Mouse (Mus musculus): ENCODE measurements at regions not wholly inside any gene's neighbourhood (a gene's known extent, or its start where the extent isn't known, plus 50 kb on each side); places are given as distances from the start of the nearest gene placed in this dataset.

DNA sequence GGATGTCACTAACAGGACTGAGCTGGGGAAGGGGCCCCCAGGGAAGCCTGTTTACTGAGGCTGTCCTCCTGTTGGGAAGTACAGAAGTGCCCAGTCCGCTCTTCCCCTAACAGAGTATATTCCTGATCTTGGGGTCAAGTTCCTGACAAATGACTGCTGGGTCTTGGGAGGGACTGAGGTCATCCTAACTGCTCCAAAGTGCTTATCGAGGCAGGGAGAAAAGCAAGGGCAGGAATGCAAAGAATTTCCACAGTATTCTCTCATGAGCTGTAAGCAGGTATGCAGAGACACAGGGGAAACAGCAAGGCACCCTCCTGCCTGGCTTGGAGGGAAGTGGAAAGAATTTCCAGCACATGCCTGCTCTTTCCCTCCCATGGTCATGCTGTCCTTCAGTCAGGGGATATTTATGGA is 107.9 kb downstream of the Oma1 start:
- H3K9me3 ChIP-seq (ENCODE audit: control insufficient read depth, low read length): no peaks in the 10 kb centered on the region
- no peak overlapping the region for H3K9ac ChIP-seq (ENCODE audit: low read length)
- no peak overlapping the region for H3K4me3 ChIP-seq (ENCODE audit: low read depth, low read length)
- H3K4me2 ChIP-seq (replicated peaks; ENCODE audit: low read depth): no peak overlapping the region
- H3K27me3 ChIP-seq (ENCODE audit: control insufficient read depth, insufficient read depth, low read length): no peaks in the 10 kb centered on the region
- TF ChIP-seq EP300 (optimal IDR thresholded peaks at IDR 0.05) (no peak), CTCF (IDR thresholded peaks at IDR 0.05; ENCODE audit: low read depth) (no peak)
- H3K4me1 ChIP-seq (replicated peaks; ENCODE audit: control insufficient read depth, insufficient read depth): no peaks in the 10 kb centered on the region
- no peak for ATAC-seq (ENCODE audit: low FRiP score, low TSS enrichment)
- no peak overlapping the region for H3K27ac ChIP-seq (replicated peaks)
- DNase-seq (ENCODE audit: low spot score): no peak
- no peaks in the 10 kb centered on the region for H3K36me3 ChIP-seq (ENCODE audit: control insufficient read depth, insufficient read depth, low read length)
- whole genome bisulfite sequencing: 10% methylated on average over 2 of the region's 2 CpGs

DNA sequence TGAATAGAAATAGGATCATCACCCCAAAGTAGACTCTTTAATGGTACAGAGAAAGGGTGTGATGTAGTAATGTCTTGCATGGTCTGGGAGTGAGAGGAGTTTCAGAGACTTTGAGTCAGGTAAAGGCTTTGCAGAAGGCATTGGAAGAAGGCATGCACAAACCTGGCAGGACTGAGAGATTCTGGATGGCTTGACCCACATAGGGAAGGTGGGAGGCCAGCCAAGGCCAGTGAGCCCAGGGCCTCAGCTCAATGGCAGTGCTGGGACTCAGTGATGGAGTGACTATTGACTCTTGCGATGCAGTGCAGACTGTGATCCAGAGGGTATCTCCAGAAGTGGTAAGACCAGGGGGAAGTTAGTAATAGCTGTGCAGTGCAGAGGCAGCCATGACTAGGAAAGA is 127.8 kb downstream of the Oma1 start:
- WGBS: 89% methylated on average over 1 of the region's 1 CpGs
- Histone ChIP-seq H3K27ac (replicated peaks) (no peak overlapping the region), H3K9ac (ENCODE audit: low read length) (no peak overlapping the region), H3K4me2 (replicated peaks; ENCODE audit: low read depth) (no peak overlapping the region), H3K27me3 (ENCODE audit: control insufficient read depth, insufficient read depth, low read length) (no peaks in the 10 kb centered on the region), H3K4me1 (replicated peaks; ENCODE audit: control insufficient read depth, insufficient read depth) (no peaks in the 10 kb centered on the region), H3K4me3 (ENCODE audit: low read depth, low read length) (no peak overlapping the region), H3K36me3 (ENCODE audit: control insufficient read depth, insufficient read depth, low read length) (no peaks in the 10 kb centered on the region), H3K9me3 (ENCODE audit: control insufficient read depth, low read length) (no peaks in the 10 kb centered on the region)
- no peak for DNase-seq (ENCODE audit: low spot score)
- ATAC-seq (ENCODE audit: low FRiP score, low TSS enrichment): no peak
- no peak for TF ChIP-seq CTCF (IDR thresholded peaks at IDR 0.05; ENCODE audit: low read depth)
- TF ChIP-seq EP300 (optimal IDR thresholded peaks at IDR 0.05): no peak

- Histone ChIP-seq H3K9ac (ENCODE audit: low read length) (no peak overlapping the region), H3K9me3 (ENCODE audit: control insufficient read depth, low read length) (no peaks in the 10 kb centered on the region), H3K27ac (replicated peaks) (no peak overlapping the region), H3K27me3 (ENCODE audit: control insufficient read depth, insufficient read depth, low read length) (no peaks in the 10 kb centered on the region), H3K4me3 (ENCODE audit: low read depth, low read length) (no peak overlapping the region), H3K36me3 (ENCODE audit: control insufficient read depth, insufficient read depth, low read length) (no peaks in the 10 kb centered on the region), H3K4me1 (replicated peaks; ENCODE audit: control insufficient read depth, insufficient read depth) (no peaks in the 10 kb centered on the region), H3K4me2 (replicated peaks; ENCODE audit: low read depth) (no peak overlapping the region)
- TF ChIP-seq CTCF (IDR thresholded peaks at IDR 0.05; ENCODE audit: low read depth) (no peak), EP300 (optimal IDR thresholded peaks at IDR 0.05) (no peak)
- DNase-seq (ENCODE audit: low spot score): no peak
- no peak for ATAC-seq (ENCODE audit: low FRiP score, low TSS enrichment)
- WGBS: 89% methylated on average over 11 of the region's 11 CpGs
Observed at GRCm38 (mm10) chr4:103441955-103442354, 128.3 kb downstream of the Oma1 start.

DNA sequence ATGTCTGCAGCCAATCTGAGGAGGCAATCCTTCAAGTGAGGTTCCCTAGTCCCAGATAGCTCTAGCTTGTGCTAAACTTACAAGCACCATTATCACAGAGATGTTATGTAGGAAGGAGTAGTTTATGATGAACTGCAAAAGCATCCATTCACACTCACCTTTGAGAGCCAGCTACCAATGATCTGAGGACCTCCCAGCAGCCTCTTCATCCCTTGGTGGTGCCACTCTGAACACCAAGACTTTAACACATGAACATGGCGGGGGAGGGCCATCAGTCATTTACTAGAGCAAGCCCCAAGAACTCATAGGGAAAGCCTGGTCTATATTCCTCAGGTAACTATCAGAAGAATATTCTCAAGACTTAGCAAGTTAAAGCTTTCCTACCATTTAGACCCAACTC is 135.7 kb downstream of the Oma1 start:
- Histone ChIP-seq H3K4me1 (replicated peaks; ENCODE audit: control insufficient read depth, insufficient read depth) (no peaks in the 10 kb centered on the region), H3K36me3 (ENCODE audit: control insufficient read depth, insufficient read depth, low read length) (no peaks in the 10 kb centered on the region), H3K27ac (replicated peaks) (no peak overlapping the region), H3K9ac (ENCODE audit: low read length) (no peak overlapping the region), H3K4me3 (ENCODE audit: low read depth, low read length) (no peak overlapping the region), H3K4me2 (replicated peaks; ENCODE audit: low read depth) (no peak overlapping the region), H3K27me3 (ENCODE audit: control insufficient read depth, insufficient read depth, low read length) (no peaks in the 10 kb centered on the region), H3K9me3 (ENCODE audit: control insufficient read depth, low read length) (no peaks in the 10 kb centered on the region)
- 85% methylated on average over 1 of the region's 1 CpGs for WGBS
- TF ChIP-seq EP300 (optimal IDR thresholded peaks at IDR 0.05) (no peak), CTCF (IDR thresholded peaks at IDR 0.05; ENCODE audit: low read depth) (no peak)
- ATAC-seq (ENCODE audit: low FRiP score, low TSS enrichment) (no peak), DNase-seq (ENCODE audit: low spot score) (no peak)

GRCm38 (mm10) chr4:103450121-103450520 is 136.5 kb downstream of the Oma1 start:
- Histone ChIP-seq H3K27me3 (ENCODE audit: control insufficient read depth, insufficient read depth, low read length) (no peaks in the 10 kb centered on the region), H3K27ac (replicated peaks) (no peak overlapping the region), H3K36me3 (ENCODE audit: control insufficient read depth, insufficient read depth, low read length) (no peaks in the 10 kb centered on the region), H3K4me1 (replicated peaks; ENCODE audit: control insufficient read depth, insufficient read depth) (no peaks in the 10 kb centered on the region), H3K9ac (ENCODE audit: low read length) (no peak overlapping the region), H3K4me2 (replicated peaks; ENCODE audit: low read depth) (no peak overlapping the region), H3K4me3 (ENCODE audit: low read depth, low read length) (no peak overlapping the region), H3K9me3 (ENCODE audit: control insufficient read depth, low read length) (no peaks in the 10 kb centered on the region)
- no peak for TF ChIP-seq CTCF (IDR thresholded peaks at IDR 0.05; ENCODE audit: low read depth)
- TF ChIP-seq EP300 (optimal IDR thresholded peaks at IDR 0.05): no peak
- ATAC-seq (ENCODE audit: low FRiP score, low TSS enrichment) (no peak), DNase-seq (ENCODE audit: low spot score) (no peak)
- 73% methylated on average over 2 of the region's 2 CpGs for WGBS

DNA sequence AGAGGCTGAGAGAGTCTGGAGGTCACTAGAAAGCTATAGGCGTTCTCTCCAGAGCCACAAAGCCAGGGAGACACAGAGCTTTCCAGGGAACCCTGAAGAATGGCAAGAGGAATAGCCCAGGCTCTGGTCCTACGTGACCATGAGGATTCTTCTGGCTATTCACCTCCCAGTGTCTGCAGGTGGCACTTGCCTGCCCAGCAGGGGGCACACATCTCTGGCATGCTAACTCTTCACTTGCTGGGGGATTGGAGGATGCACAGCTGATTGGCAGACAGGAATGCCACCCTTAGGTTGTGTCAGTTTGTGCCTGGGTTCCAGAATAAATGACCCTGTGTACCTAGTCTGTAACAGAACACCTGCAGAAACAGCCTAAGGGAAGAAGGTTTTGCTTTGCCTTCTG is 141.8 kb downstream of the Oma1 start:
- no peaks in the 10 kb centered on the region for H3K9me3 ChIP-seq (ENCODE audit: control insufficient read depth, low read length)
- 64% methylated on average over 2 of the region's 2 CpGs for WGBS

More for the DNA sequence above, 141.8 kb downstream of the Oma1 start:
- Histone ChIP-seq H3K27ac (replicated peaks) (no peak overlapping the region), H3K4me2 (replicated peaks; ENCODE audit: low read depth) (no peak overlapping the region), H3K27me3 (ENCODE audit: control insufficient read depth, insufficient read depth, low read length) (no peaks in the 10 kb centered on the region), H3K9ac (ENCODE audit: low read length) (no peak overlapping the region), H3K36me3 (ENCODE audit: control insufficient read depth, insufficient read depth, low read length) (no peaks in the 10 kb centered on the region), H3K4me3 (ENCODE audit: low read depth, low read length) (no peak overlapping the region), H3K4me1 (replicated peaks; ENCODE audit: control insufficient read depth, insufficient read depth) (no peaks in the 10 kb centered on the region)
- ATAC-seq (ENCODE audit: low FRiP score, low TSS enrichment) (no peak), DNase-seq (ENCODE audit: low spot score) (no peak)
- TF ChIP-seq EP300 (optimal IDR thresholded peaks at IDR 0.05): no peak
- TF ChIP-seq CTCF (IDR thresholded peaks at IDR 0.05; ENCODE audit: low read depth): peak; percentile 19; the same call in 1 of the 2 replicates
